Mouse (Mus musculus) B cell, adult 62 days (primary cell): ENCODE data around the gene Olfr1317. TPM values are rescaled to one million over a fixed set of nuclear protein-coding genes. Genes with fewer than 3 reads are reported as not detected.

Experiments used
- total RNA-seq: library from RNA; stranded (reverse); gene quantifications from 4 replicates; pipeline ENCODE4 v1.2.4, GENCODE M21; 2023

Olfr1317 gene
- not detected in 4 replicates for total RNA-seq

GRCm38 (mm10) chr2:112140029-112140428 lies at the start of gene Olfr1317:
TSS of gene Olfr1317 (plus strand) at chr2:112140329.

DNA sequence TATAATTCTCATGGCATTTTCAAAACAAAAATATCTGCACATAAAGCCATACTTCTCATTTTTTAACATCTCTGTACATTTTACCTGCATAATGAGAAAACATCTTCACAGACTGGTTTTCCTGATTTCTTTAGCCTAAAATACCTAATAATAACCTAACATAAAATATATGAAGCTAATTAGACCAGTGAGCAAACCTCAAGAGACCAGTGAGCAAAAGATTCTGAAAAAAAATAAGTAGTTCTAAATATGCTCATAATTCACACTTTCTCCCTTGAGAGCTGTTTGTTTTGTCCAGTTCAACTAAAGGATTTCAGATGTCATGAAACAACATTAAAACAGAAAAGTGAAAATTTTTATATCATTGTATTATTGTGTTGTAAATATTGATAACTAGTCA lies 43.4 kb upstream of the Olfr1317 start, which contains the start of gene Olfr1314:
Gene Olfr1314, minus strand, starts transcription at position 101 of the 400 bp plus-strand sequence.

GRCm38 (mm10) chr2:112115340-112115739 lies 24.8 kb upstream of the Olfr1317 start, which contains the start of gene Olfr1315-ps1:
TSS of gene Olfr1315-ps1 (minus strand) at chr2:112115440.

GRCm38 (mm10) chr2:112134877-112135276 lies 5.3 kb upstream of the Olfr1317 start, which contains the start of gene Olfr1316:
TSS of gene Olfr1316 (minus strand) at chr2:112134977.

GRCm38 (mm10) chr2:112153898-112154297 lies 13.8 kb downstream of the Olfr1317 start, which contains the start of gene Olfr1318:
TSS of gene Olfr1318 (plus strand) at chr2:112154198.

Other genes starting within 250 kb of the Olfr1317 start
- gene Olfr1306, start 224.1 kb upstream of the Olfr1317 start, total RNA-seq: not detected in 4 replicates
- gene Olfr1307, start 190.9 kb upstream of the Olfr1317 start, total RNA-seq: 0.03 to 0.06 TPM in 2 of 4 replicates, not detected in the others
- not detected in 4 replicates for gene Olfr1308, start 175.4 kb upstream of the Olfr1317 start, total RNA-seq
- gene Olfr1309, start 150.0 kb upstream of the Olfr1317 start, total RNA-seq: not detected in 4 replicates
- gene Olfr1310, start 127.6 kb upstream of the Olfr1317 start, total RNA-seq: not detected in 4 replicates
- not detected in 4 replicates for gene Olfr1311, start 115.9 kb upstream of the Olfr1317 start, total RNA-seq
- not detected in 4 replicates for gene Olfr1312, start 90.1 kb upstream of the Olfr1317 start, total RNA-seq
- gene Olfr1313, start 62.5 kb upstream of the Olfr1317 start, total RNA-seq: not detected in 4 replicates
- gene Olfr1314, start 43.5 kb upstream of the Olfr1317 start, total RNA-seq: not detected in 4 replicates
- not detected in 4 replicates for gene Olfr1315-ps1, start 24.9 kb upstream of the Olfr1317 start, total RNA-seq
- gene Olfr1316, start 5.4 kb upstream of the Olfr1317 start, total RNA-seq: not detected in 4 replicates
- not detected in 4 replicates for gene Olfr1318, start 13.9 kb downstream of the Olfr1317 start, total RNA-seq
- 8.8 to 11.3 TPM (median 9.9 TPM) in 4 replicates for gene Lpcat4, start 99.1 kb downstream of the Olfr1317 start, total RNA-seq
- not detected in 4 replicates for gene Nutm1, start 119.0 kb downstream of the Olfr1317 start, total RNA-seq
- 66.2 to 72.1 TPM (median 69.1 TPM) in 4 replicates for gene Nop10, start 121.6 kb downstream of the Olfr1317 start, total RNA-seq
- 319 to 321 TPM (median 320 TPM) in 4 replicates for gene Slc12a6, start 125.5 kb downstream of the Olfr1317 start, total RNA-seq
- 0.40 to 1.4 TPM (median 1.3 TPM) in 3 of 4 replicates, not detected in the other for gene Gm21985, start 126.0 kb downstream of the Olfr1317 start, total RNA-seq
- 21.4 to 29.9 TPM (median 26.6 TPM) in 4 replicates for gene Emc4, start 227.7 kb downstream of the Olfr1317 start, total RNA-seq
- 8.8 to 11.4 TPM (median 10.3 TPM) in 4 replicates for gene Katnbl1, start 238.9 kb downstream of the Olfr1317 start, total RNA-seq